In genomic region chr4:115280342-115280741, GRCm38 (mm10) we compare ENCODE assay signal across 11 mouse cellular contexts. TPM values are rescaled to one million over a fixed set of nuclear protein-coding genes. Genes with fewer than 3 reads are reported as not detected.
DNase-seq lines count a peak whose midpoint lies in the region; ATAC-seq and TF ChIP-seq lines count a peak whose summit lies in the region.
"Had no signal": no experiment of that assay in that cellular context is flagged by ENCODE, and none has a peak within 500 bp of the region (broad histone marks: within the 10 kb centered on the region; RNA-seq: fewer than 3 reads in every experiment).

No protein-coding gene starts in this region.

- DNase-seq in heart, postnatal 10 days: no peak
- no peak for DNase-seq in embryonic facial prominence, embryonic 14.5 days (ENCODE audit: low spot score)
- no peak for DNase-seq in intestine, embryonic 14.5 days (ENCODE audit: low spot score)
- DNase-seq in gastrocnemius, postnatal 10 days: no peak
- DNase-seq in left cerebral cortex, adult 2 months (ENCODE audit: extremely low spot score in 1 of 2, low spot score in 2 of 2): no peak
- no peak for DNase-seq in frontal cortex, postnatal 10 days (ENCODE audit: low spot score in 2 of 2)
- DNase-seq: cerebellum, adult 8-10 months had no signal

- H3K27me3 ChIP-seq in heart, embryonic 13.5 days (replicated peaks): no peaks in the 10 kb centered on the region
- H3K27me3 ChIP-seq in embryonic facial prominence, embryonic 14.5 days (replicated peaks; ENCODE audit: control insufficient read depth, insufficient read depth, low read length): no peaks in the 10 kb centered on the region
- H3K27me3 ChIP-seq in intestine, embryonic 14.5 days (replicated peaks; ENCODE audit: control insufficient read depth, insufficient read depth, low read length): no peaks in the 10 kb centered on the region
- no peaks in the 10 kb centered on the region for H3K27me3 ChIP-seq in midbrain, embryonic 13.5 days

- peak overlapping the region; percentile 48 for H3K4me3 ChIP-seq in heart, embryonic 13.5 days
- H3K4me3 ChIP-seq in embryonic facial prominence, embryonic 14.5 days (ENCODE audit: low read depth, low read length): no peak overlapping the region
- H3K4me3 ChIP-seq in intestine, embryonic 14.5 days (ENCODE audit: low read depth, low read length): no peak overlapping the region
- H3K4me3 ChIP-seq in midbrain, embryonic 13.5 days (replicated peaks): peak overlapping the region; percentile 41
- H3K4me3 ChIP-seq in left cerebral cortex, adult 2 months: no peak overlapping the region

- ATAC-seq in heart, embryonic 13.5 days (ENCODE audit: extremely low read depth, insufficient number of reproducible peaks, low FRiP score, low TSS enrichment): no peak
- ATAC-seq in embryonic facial prominence, embryonic 14.5 days (ENCODE audit: low read depth): no peak
- no peak for ATAC-seq in intestine, embryonic 14.5 days (replicated peaks; ENCODE audit: low FRiP score, low TSS enrichment, low read depth)
- ATAC-seq in midbrain, embryonic 13.5 days: 0 out of 2 replicates have a peak, but pooled peaks have one; percentile 28

- H3K4me2 ChIP-seq in heart, embryonic 13.5 days: peak overlapping the region; percentile 70
- peak overlapping the region; percentile 54; the same call in 1 of the 2 replicates for H3K4me2 ChIP-seq in embryonic facial prominence, embryonic 14.5 days (ENCODE audit: low read depth, low read length)
- peak overlapping the region; percentile 49; the same call in 1 of the 2 replicates for H3K4me2 ChIP-seq in intestine, embryonic 14.5 days (ENCODE audit: low read length)
- H3K4me2 ChIP-seq in midbrain, embryonic 13.5 days (replicated peaks): peak overlapping the region; percentile 58

- H3K9me3 ChIP-seq in heart, embryonic 13.5 days: no peaks in the 10 kb centered on the region
- H3K9me3 ChIP-seq in embryonic facial prominence, embryonic 14.5 days (ENCODE audit: control insufficient read depth, low read length): no peaks in the 10 kb centered on the region
- no peaks in the 10 kb centered on the region for H3K9me3 ChIP-seq in intestine, embryonic 14.5 days (ENCODE audit: control insufficient read depth, low read length)
- H3K9me3 ChIP-seq in midbrain, embryonic 13.5 days: no peaks in the 10 kb centered on the region

- no peak for TF ChIP-seq CTCF in left cerebral cortex, adult 2 months (IDR thresholded peaks at IDR 0.05)

- no peaks in the 10 kb centered on the region for H3K36me3 ChIP-seq in heart, embryonic 13.5 days
- H3K36me3 ChIP-seq in embryonic facial prominence, embryonic 14.5 days (ENCODE audit: control insufficient read depth, insufficient read depth, low read length): no peaks in the 10 kb centered on the region
- H3K36me3 ChIP-seq in intestine, embryonic 14.5 days (ENCODE audit: control insufficient read depth, insufficient read depth, low read length): no peaks in the 10 kb centered on the region
- no peaks in the 10 kb centered on the region for H3K36me3 ChIP-seq in midbrain, embryonic 13.5 days

- 0 out of 2 replicates have a peak, but pooled peaks cover 4% of the 10 kb centered on the region for H3K4me1 ChIP-seq in heart, embryonic 13.5 days
- no peaks in the 10 kb centered on the region for H3K4me1 ChIP-seq in embryonic facial prominence, embryonic 14.5 days (ENCODE audit: control insufficient read depth, insufficient read depth, low read length)
- H3K4me1 ChIP-seq in intestine, embryonic 14.5 days (replicated peaks; ENCODE audit: control insufficient read depth, insufficient read depth, low read length): no peaks in the 10 kb centered on the region
- H3K4me1 ChIP-seq in midbrain, embryonic 13.5 days (replicated peaks): 0 out of 2 replicates have a peak, but pooled peaks cover 5% of the 10 kb centered on the region

- no peak overlapping the region for H3K9ac ChIP-seq in heart, embryonic 13.5 days
- no peak overlapping the region for H3K9ac ChIP-seq in embryonic facial prominence, embryonic 14.5 days (ENCODE audit: low read depth, low read length)
- H3K9ac ChIP-seq in intestine, embryonic 14.5 days (ENCODE audit: low read length): no peak overlapping the region
- peak overlapping the region; percentile 32; the same call in 1 of the 2 replicates for H3K9ac ChIP-seq in midbrain, embryonic 13.5 days (replicated peaks)

- no peak overlapping the region for H3K27ac ChIP-seq in heart, embryonic 13.5 days (replicated peaks)
- H3K27ac ChIP-seq in embryonic facial prominence, embryonic 14.5 days (replicated peaks; ENCODE audit: low read depth, low read length): no peak overlapping the region
- no peak overlapping the region for H3K27ac ChIP-seq in intestine, embryonic 14.5 days (ENCODE audit: low read depth)
- no peak overlapping the region for H3K27ac ChIP-seq in midbrain, embryonic 13.5 days
- H3K27ac ChIP-seq in left cerebral cortex, adult 2 months: no peak overlapping the region

- intact Hi-C loops in heart, postnatal 10 days (cut with DNase I): no loop called here
- intact Hi-C loops in left cerebral cortex, adult 2 months (cut with DNase I): no loop called here

RNA-seq across cellular contexts. Expression of gene Cyp4a12a, which starts 18.5 kb away (rescaled TPM):
- polyA plus RNA-seq in heart, embryonic 13.5 days (2015; fragmentation: Nextera tagmentation; extraction: Ambion mirVana): not detected in 2 replicates
- not detected for total RNA-seq in heart, postnatal 10 days (2021)
- 0.50 and 0.81 TPM in 2 replicates for polyA plus RNA-seq in embryonic facial prominence, embryonic 14.5 days (2014; fragmentation: Nextera tagmentation; extraction: Ambion mirVana)
- polyA plus RNA-seq in intestine, embryonic 14.5 days (2014; fragmentation: Nextera tagmentation; extraction: Ambion mirVana): not detected in 2 replicates
- not detected in 2 replicates for polyA plus RNA-seq in midbrain, embryonic 13.5 days (2015; fragmentation: Nextera tagmentation; extraction: Ambion mirVana)
- not detected for total RNA-seq in gastrocnemius, postnatal 10 days (2021)
- not detected for total RNA-seq in left cerebral cortex, adult 2 months (2021)
- total RNA-seq: gastrocnemius, postnatal 4 days had no signal
- polyA plus RNA-seq: spleen, adult 2 months had no signal

RNA-seq across cellular contexts. Expression of gene Cyp4a29, which starts 38.5 kb away (rescaled TPM):
- not detected in 2 replicates for polyA plus RNA-seq in heart, embryonic 13.5 days (2015; fragmentation: Nextera tagmentation; extraction: Ambion mirVana)
- not detected for total RNA-seq in heart, postnatal 10 days (2021)
- 0.11 TPM in 1 of 2 replicates, not detected in the other for polyA plus RNA-seq in embryonic facial prominence, embryonic 14.5 days (2014; fragmentation: Nextera tagmentation; extraction: Ambion mirVana)
- polyA plus RNA-seq in intestine, embryonic 14.5 days (2014; fragmentation: Nextera tagmentation; extraction: Ambion mirVana): not detected in 2 replicates
- polyA plus RNA-seq in midbrain, embryonic 13.5 days (2015; fragmentation: Nextera tagmentation; extraction: Ambion mirVana): not detected in 2 replicates
- total RNA-seq in gastrocnemius, postnatal 10 days (2021): not detected
- total RNA-seq in left cerebral cortex, adult 2 months (2021): not detected
- total RNA-seq: gastrocnemius, postnatal 4 days had no signal
- polyA plus RNA-seq: spleen, adult 2 months had no signal

Comparison
In these comparisons a context has a peak if more than half of its experiments do, and no peak if none do; other contexts are left out.
1. H3K4me3 ChIP-seq: peak in heart, embryonic 13.5 days (single experiment) and midbrain, embryonic 13.5 days (single experiment); none in embryonic facial prominence, embryonic 14.5 days (single experiment), intestine, embryonic 14.5 days (single experiment) and left cerebral cortex, adult 2 months (single experiment).
2. Peak in every context shown above with its lines, with median percentiles within 50 percentile points of each other: H3K4me2 ChIP-seq.